Mouse (Mus musculus): Measurements from ENCODE around the gene Dohh. TPM values are rescaled to one million over a fixed set of nuclear protein-coding genes. Genes with fewer than 3 reads are reported as not detected.

The Dohh gene
- polyA plus RNA-seq, 1 experiment from 2014 or later = 90.4 TPM

GRCm38 (mm10) chr10:81392270-81392669, 8.0 kb downstream of the Dohh start:
- no peaks in the 10 kb centered on the region for H3K9me3 ChIP-seq
- H3K27ac ChIP-seq = no peak overlapping the region
- H3K4me1 ChIP-seq = peaks cover 23% of the 10 kb centered on the region
- H3K9ac ChIP-seq = no peak overlapping the region
- WGBS = 86% methylated on average over 6 of the region's 6 CpGs
- peaks cover 8% of the 10 kb centered on the region; the same call in 1 of the 2 replicates for H3K36me3 ChIP-seq (replicated peaks)
- no peak for ATAC-seq (replicated peaks)
- H3K27me3 ChIP-seq (replicated peaks) = no peaks in the 10 kb centered on the region
- no peak overlapping the region for H3K4me2 ChIP-seq
- H3K4me3 ChIP-seq = no peak overlapping the region

- Histone ChIP-seq H3K4me1 (peaks cover 23% of the 10 kb centered on the region), H3K27me3 (replicated peaks) (no peaks in the 10 kb centered on the region), H3K4me3 (peak within 1 kb of the TSS; percentile 15; the same call in 1 of the 2 replicates), H3K9me3 (no peaks in the 10 kb centered on the region), H3K4me2 (peak within 1 kb of the TSS; percentile 36), H3K27ac (no peak within 1 kb of the TSS), H3K36me3 (replicated peaks) (peaks cover 3% of the 10 kb centered on the region; the same call in 1 of the 2 replicates), H3K9ac (no peak within 1 kb of the TSS)
- ATAC-seq (replicated peaks) = no peak
- 64% methylated on average over 14 of the region's 14 CpGs for WGBS
Observed at GRCm38 (mm10) chr10:81392781-81393185, 8.6 kb downstream of the Dohh start, which contains the start of gene Smim24. Gene Smim24, plus strand, starts transcription at chr10:81393051.

- no peak overlapping the region for H3K9ac ChIP-seq
- H3K4me2 ChIP-seq = peak overlapping the region; percentile 36
- no peak overlapping the region for H3K27ac ChIP-seq
- ATAC-seq (replicated peaks) = no peak
- H3K27me3 ChIP-seq (replicated peaks) = no peaks in the 10 kb centered on the region
- no peaks in the 10 kb centered on the region for H3K9me3 ChIP-seq
- H3K36me3 ChIP-seq (replicated peaks) = no peaks in the 10 kb centered on the region; the same call in 1 of the 2 replicates
- 7% methylated on average over 19 of the region's 19 CpGs for WGBS
- peaks cover 23% of the 10 kb centered on the region for H3K4me1 ChIP-seq
- H3K4me3 ChIP-seq = peak overlapping the region; percentile 15; the same call in 1 of the 2 replicates
Observed at GRCm38 (mm10) chr10:81393456-81394063, 9.3 kb downstream of the Dohh start.

- H3K9me3 ChIP-seq = no peaks in the 10 kb centered on the region
- 17% methylated on average over 5 of the region's 5 CpGs for WGBS
- no peak overlapping the region for H3K4me2 ChIP-seq
- no peak overlapping the region for H3K9ac ChIP-seq
- no peak overlapping the region for H3K27ac ChIP-seq
- H3K4me1 ChIP-seq = peaks cover 20% of the 10 kb centered on the region
- no peaks in the 10 kb centered on the region for H3K27me3 ChIP-seq (replicated peaks)
- no peak overlapping the region for H3K4me3 ChIP-seq
- ATAC-seq (replicated peaks) = no peak
- H3K36me3 ChIP-seq (replicated peaks) = no peaks in the 10 kb centered on the region
Observed at GRCm38 (mm10) chr10:81395127-81395526, 10.9 kb downstream of the Dohh start.

GRCm38 (mm10) chr10:81395865-81396264, 11.6 kb downstream of the Dohh start:
- Histone ChIP-seq H3K4me2 (no peak overlapping the region), H3K36me3 (replicated peaks) (no peaks in the 10 kb centered on the region), H3K27ac (no peak overlapping the region), H3K4me1 (peaks cover 25% of the 10 kb centered on the region), H3K9me3 (no peaks in the 10 kb centered on the region), H3K27me3 (replicated peaks) (no peaks in the 10 kb centered on the region), H3K4me3 (no peak overlapping the region), H3K9ac (no peak overlapping the region; the same call in 1 of the 2 replicates)
- 82% methylated on average over 4 of the region's 4 CpGs for WGBS
- ATAC-seq (replicated peaks) = no peak

- Histone ChIP-seq H3K9ac (no peak overlapping the region), H3K36me3 (replicated peaks) (no peaks in the 10 kb centered on the region), H3K27me3 (replicated peaks) (no peaks in the 10 kb centered on the region), H3K4me3 (no peak overlapping the region), H3K4me2 (no peak overlapping the region), H3K27ac (peak overlapping the region; percentile 3; the same call in 1 of the 2 replicates), H3K9me3 (no peaks in the 10 kb centered on the region), H3K4me1 (peaks cover 33% of the 10 kb centered on the region)
- 59% methylated on average over 5 of the region's 5 CpGs for WGBS
- ATAC-seq (replicated peaks) = no peak
Observed at GRCm38 (mm10) chr10:81396749-81397148, 12.5 kb downstream of the Dohh start.

GRCm38 (mm10) chr10:81399296-81399695, 15.1 kb downstream of the Dohh start:
- WGBS = 71% methylated on average over 5 of the region's 5 CpGs
- H3K27ac ChIP-seq = no peak overlapping the region
- ATAC-seq (replicated peaks) = no peak
- no peak overlapping the region for H3K4me3 ChIP-seq
- peaks cover 44% of the 10 kb centered on the region for H3K4me1 ChIP-seq
- no peak overlapping the region for H3K9ac ChIP-seq
- H3K36me3 ChIP-seq (replicated peaks) = no peaks in the 10 kb centered on the region
- H3K4me2 ChIP-seq = no peak overlapping the region
- no peaks in the 10 kb centered on the region for H3K27me3 ChIP-seq (replicated peaks)
- no peaks in the 10 kb centered on the region for H3K9me3 ChIP-seq

- no peak for ATAC-seq (replicated peaks)
- Histone ChIP-seq H3K9ac (no peak overlapping the region), H3K9me3 (no peaks in the 10 kb centered on the region), H3K4me2 (no peak overlapping the region), H3K4me1 (peaks cover 44% of the 10 kb centered on the region), H3K36me3 (replicated peaks) (peaks cover 3% of the 10 kb centered on the region; the same call in 1 of the 2 replicates), H3K27me3 (replicated peaks) (0 out of 2 replicates have a peak, but pooled peaks cover 3% of the 10 kb centered on the region), H3K27ac (no peak overlapping the region), H3K4me3 (no peak overlapping the region)
- WGBS = 77% methylated on average over 18 of the region's 18 CpGs
Observed at GRCm38 (mm10) chr10:81399798-81400308, 15.6 kb downstream of the Dohh start.

- H3K9me3 ChIP-seq = no peaks in the 10 kb centered on the region
- no peak for ATAC-seq (replicated peaks)
- 0 out of 2 replicates have a peak, but pooled peaks cover 3% of the 10 kb centered on the region for H3K27me3 ChIP-seq (replicated peaks)
- peak overlapping the region; percentile 74 for H3K27ac ChIP-seq
- 51% methylated on average over 22 of the region's 22 CpGs for WGBS
- no peak overlapping the region for H3K4me3 ChIP-seq
- H3K4me2 ChIP-seq = peak overlapping the region; percentile 24
- H3K4me1 ChIP-seq = peaks cover 44% of the 10 kb centered on the region
- H3K9ac ChIP-seq = no peak overlapping the region
- H3K36me3 ChIP-seq (replicated peaks) = peaks cover 5% of the 10 kb centered on the region; the same call in 1 of the 2 replicates
Observed at GRCm38 (mm10) chr10:81400371-81401204, 16.4 kb downstream of the Dohh start.

- H3K36me3 ChIP-seq (replicated peaks) = peaks cover 9% of the 10 kb centered on the region; the same call in 1 of the 2 replicates
- H3K4me2 ChIP-seq = 0 out of 2 replicates have a peak overlapping the region, but pooled peaks have one; percentile 24
Observed at GRCm38 (mm10) chr10:81401205-81401520, 16.9 kb downstream of the Dohh start.

GRCm38 (mm10) chr10:81401521-81402226, 17.4 kb downstream of the Dohh start:
- WGBS = 6% methylated on average over 18 of the region's 18 CpGs
- no peaks in the 10 kb centered on the region for H3K9me3 ChIP-seq
- H3K4me2 ChIP-seq = peak overlapping the region; percentile 24
- H3K27me3 ChIP-seq (replicated peaks) = peaks cover 7% of the 10 kb centered on the region; the same call in 1 of the 2 replicates
- H3K4me1 ChIP-seq = peaks cover 35% of the 10 kb centered on the region
- H3K9ac ChIP-seq = no peak overlapping the region
- peaks cover 9% of the 10 kb centered on the region; the same call in 1 of the 2 replicates for H3K36me3 ChIP-seq (replicated peaks)
- H3K27ac ChIP-seq = peak overlapping the region; percentile 74
- ATAC-seq (replicated peaks) = peak; percentile 59
- no peak overlapping the region for H3K4me3 ChIP-seq

More at GRCm38 (mm10) chr10:81401205-81401520, 16.9 kb downstream of the Dohh start:
- no peaks in the 10 kb centered on the region for H3K9me3 ChIP-seq
- no peak overlapping the region for H3K4me3 ChIP-seq
- peaks cover 40% of the 10 kb centered on the region for H3K4me1 ChIP-seq
- ATAC-seq (replicated peaks) = 0 out of 2 replicates have a peak, but pooled peaks have one; percentile 1
- peaks cover 7% of the 10 kb centered on the region; the same call in 1 of the 2 replicates for H3K27me3 ChIP-seq (replicated peaks)
- H3K27ac ChIP-seq = peak overlapping the region; percentile 74
- WGBS = 27% methylated on average over 10 of the region's 10 CpGs
- no peak overlapping the region for H3K9ac ChIP-seq
